Mouse (Mus musculus) v-Abl transformed pro-B cells (cell line): ENCODE measurements at regions not wholly inside any gene's neighbourhood (a gene's known extent, or its start where the extent isn't known, plus 50 kb on each side); places are given as distances from the start of the nearest gene placed in this dataset.

Experiments used
- in situ Hi-C, 2 experiments: fragments of 400-800 bp; cut with MboI; formaldehyde crosslinking; loops; one replicate each; pipeline ENCODE4 v1.15.1; 2025; ENCODE audit not compliant: unreplicated experiment in 2 of 2

- in situ Hi-C loops: no loop called here
Observed at GRCm38 (mm10) chr9:115604968-115605682, 294.9 kb upstream of the Stt3b start.

- in situ Hi-C loops: no loop called here
Observed at GRCm38 (mm10) chr9:115607961-115608360, 297.7 kb upstream of the Stt3b start.

GRCm38 (mm10) chr9:115608377-115608776, 298.2 kb upstream of the Stt3b start:
- in situ Hi-C loops: no loop called here

DNA sequence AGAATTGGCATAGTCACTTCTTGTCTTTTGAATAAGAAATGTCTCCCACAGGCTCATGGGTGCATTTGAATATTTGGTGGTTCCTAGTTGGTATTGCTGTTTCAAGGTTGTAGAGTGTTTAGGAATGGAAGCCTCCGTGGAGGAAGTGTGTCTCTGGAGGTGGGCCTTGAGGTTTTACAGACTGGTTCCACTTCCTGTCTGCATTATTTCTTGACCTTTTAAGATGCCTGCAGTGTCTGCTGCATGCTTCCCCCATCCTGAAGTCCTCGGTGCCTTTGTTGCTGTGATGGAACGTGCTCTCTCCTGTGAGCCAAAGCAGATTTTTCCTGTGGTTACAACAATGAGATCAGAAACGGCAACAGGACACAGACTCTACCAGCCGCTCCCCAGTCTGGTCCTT, 299.4 kb upstream of the Gadl1 start:
- in situ Hi-C loops: no loop called here

GRCm38 (mm10) chr9:115611713-115612112, 297.5 kb upstream of the Gadl1 start:
- in situ Hi-C loops: no loop called here

GRCm38 (mm10) chr9:115612908-115613307, 296.3 kb upstream of the Gadl1 start:
- in situ Hi-C loops: no loop called here

GRCm38 (mm10) chr9:115614007-115614406, 295.2 kb upstream of the Gadl1 start:
- in situ Hi-C loops: no loop called here

DNA sequence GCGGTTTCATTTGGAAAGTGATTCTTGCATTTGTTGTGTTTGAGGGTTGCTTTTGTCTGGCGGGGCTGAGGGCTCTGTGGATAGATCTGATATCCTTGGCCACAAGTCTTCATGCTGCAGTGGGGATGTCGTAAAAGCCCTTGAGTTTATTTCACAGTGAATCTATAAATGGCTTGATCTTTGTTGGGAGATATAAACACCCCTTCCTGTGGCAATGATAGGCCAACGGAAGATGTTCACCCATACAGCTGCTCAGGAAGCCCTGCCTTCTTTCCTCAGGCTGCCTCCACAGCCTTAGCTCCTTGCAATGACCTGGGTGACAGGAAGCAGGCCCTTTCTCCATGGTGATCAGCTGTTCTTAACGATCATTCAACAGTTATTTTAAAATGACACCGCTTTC, 291.3 kb upstream of the Gadl1 start:
- in situ Hi-C loops: no loop called here

- in situ Hi-C loops: no loop called here
Observed at GRCm38 (mm10) chr9:115623948-115624347, 285.3 kb upstream of the Gadl1 start.

DNA sequence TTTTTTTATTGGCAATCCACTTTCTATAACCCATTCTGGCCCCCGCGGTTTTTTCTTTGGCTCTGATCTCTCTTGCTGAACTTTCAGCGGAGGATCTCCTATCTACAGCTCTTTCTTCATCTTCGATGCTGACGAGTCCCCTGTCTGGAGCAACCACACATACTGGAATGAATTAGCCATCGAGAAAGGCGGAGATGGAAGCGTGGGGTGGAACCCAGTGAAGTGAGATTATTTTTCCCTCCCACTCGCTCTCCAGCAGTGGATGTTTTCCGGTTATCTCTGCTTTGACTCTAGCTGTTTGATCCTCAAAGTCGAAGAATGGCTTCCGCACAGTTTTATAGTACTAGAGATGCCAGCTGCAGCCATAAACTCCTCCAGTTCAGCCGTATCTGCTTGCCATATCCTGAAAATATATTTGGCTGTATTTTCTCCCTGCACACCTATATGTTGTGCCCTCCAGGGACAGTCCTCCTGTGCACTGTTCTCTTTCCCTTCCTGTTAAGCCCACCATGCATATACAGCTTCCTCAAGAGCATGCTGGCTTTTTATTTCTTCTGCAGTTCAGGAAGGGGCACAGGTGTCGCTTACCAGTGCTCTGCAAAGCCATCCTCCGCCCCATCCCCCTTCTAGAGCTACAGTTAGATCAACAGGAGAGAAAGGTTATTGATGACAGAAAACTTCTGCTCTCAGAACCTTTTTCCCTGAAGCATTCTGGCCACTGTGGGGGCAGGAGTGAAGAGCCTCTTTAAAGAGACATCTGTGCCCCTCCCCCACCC, 284.3 kb upstream of the Gadl1 start:
- in situ Hi-C loops: no loop called here

DNA sequence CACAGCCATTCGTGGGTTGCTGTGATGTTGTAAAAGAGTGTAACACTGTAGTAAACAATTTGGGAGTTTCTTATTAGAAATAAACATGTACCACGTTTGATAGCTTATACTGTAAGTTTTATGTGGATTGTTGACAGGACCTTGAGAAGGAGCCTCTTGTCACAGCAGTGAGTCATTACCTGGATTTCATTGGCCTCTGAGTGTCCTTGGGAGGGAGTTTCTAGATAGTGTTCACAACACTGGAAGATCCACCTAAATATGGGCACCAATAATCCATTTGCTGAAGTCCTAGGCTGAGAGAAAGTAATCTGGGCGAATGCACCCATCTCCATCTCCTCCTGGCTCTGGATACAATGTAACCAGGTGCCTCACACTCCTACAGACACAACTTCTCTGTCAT, 281.7 kb upstream of the Gadl1 start:
- in situ Hi-C loops: no loop called here

- in situ Hi-C loops: no loop called here
Observed at GRCm38 (mm10) chr9:115637114-115637513, 272.1 kb upstream of the Gadl1 start.

DNA sequence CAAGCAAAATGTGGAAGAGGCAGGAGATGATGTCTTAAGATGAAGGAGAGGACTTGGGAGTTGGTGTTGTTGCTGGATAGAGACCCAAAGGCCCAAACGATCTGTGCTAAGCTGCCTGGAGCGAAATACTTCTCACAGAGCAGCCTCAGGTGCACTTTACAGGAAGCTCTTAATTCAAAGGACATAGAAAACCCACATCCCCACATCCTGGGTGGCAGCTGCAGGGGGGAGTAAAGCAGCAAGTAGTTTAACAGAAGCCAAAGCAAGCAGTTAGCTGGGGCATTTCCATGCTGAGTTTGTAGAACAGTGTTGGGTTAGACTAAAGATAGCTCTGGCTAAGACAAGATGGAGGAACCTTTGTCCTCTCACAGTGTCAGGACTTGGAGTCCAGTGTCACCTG, 268.5 kb upstream of the Gadl1 start:
- in situ Hi-C loops: no loop called here

GRCm38 (mm10) chr9:115642032-115642431, 267.2 kb upstream of the Gadl1 start:
- in situ Hi-C loops: no loop called here

DNA sequence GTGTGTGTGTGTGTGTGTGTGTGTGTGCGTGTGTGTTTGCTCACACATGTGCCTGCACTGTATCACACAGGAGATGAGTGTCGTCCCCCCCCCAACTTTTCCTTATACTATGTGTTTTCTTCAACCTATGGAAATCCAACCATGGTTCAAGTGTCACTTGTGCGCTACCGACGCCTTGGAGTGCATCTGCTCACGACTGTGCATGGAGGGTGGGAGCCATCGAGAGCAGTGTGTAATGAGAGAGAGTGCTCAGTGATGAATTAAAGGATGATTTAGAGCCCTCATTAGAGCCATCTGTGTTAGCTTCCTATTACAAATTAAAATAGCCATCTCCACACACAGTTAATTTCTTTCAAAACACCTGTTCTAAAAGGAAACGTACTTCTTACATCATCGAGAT, 264.3 kb upstream of the Gadl1 start:
- in situ Hi-C loops: no loop called here

GRCm38 (mm10) chr9:115646226-115646625, 263.0 kb upstream of the Gadl1 start:
- in situ Hi-C loops: no loop called here

GRCm38 (mm10) chr9:115651708-115652107, 257.5 kb upstream of the Gadl1 start:
- in situ Hi-C loops: no loop called here

- in situ Hi-C loops: no loop called here
Observed at GRCm38 (mm10) chr9:115653116-115653515, 256.1 kb upstream of the Gadl1 start.

DNA sequence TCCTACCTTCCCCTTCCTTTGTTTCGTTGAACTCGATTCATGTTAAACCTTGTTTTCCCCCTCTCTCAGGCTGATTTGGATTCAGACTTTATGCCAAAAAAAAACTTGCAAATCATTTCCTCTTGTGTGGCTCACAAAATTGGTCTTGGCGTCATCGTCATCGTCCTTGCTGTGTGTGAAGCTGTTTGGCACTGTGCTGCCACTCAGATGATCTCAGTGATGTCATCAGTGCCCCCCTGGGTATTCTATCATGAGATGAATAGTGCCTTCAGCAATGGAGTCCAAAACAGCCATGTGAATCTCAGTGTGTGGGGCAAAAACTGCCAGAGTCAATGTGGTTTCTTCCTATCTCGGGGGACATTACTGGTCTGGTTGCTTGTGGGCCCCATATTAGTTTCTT, 254.3 kb upstream of the Gadl1 start:
- in situ Hi-C loops: no loop called here

GRCm38 (mm10) chr9:115656538-115656937, 252.7 kb upstream of the Gadl1 start:
- in situ Hi-C loops: no loop called here

- in situ Hi-C loops: no loop called here
Observed at GRCm38 (mm10) chr9:115656994-115657713, 252.1 kb upstream of the Gadl1 start.

DNA sequence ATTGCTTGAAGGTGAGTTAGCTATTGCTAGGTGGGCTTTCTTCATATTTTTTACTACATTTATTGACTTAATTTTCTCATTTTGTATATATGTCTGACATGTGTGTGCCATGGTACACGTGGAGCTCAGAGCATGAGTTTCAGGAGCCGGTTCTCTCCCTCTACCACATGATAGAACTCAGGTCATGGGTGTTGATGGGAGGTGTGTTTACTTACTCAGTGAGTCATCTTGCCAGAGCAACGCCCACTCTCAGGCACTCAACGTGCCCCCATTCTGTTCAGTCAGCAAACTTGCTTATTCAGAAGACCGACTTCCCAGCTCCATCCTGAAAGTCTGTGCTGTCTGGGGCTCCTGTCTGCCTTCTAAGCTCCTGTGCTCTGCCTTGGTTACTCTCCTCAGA, 250.8 kb upstream of the Gadl1 start:
- in situ Hi-C loops: no loop called here
